Mouse (Mus musculus) kidney, adult 2 months (tissue): ENCODE measurements at regions not wholly inside any gene's neighbourhood (a gene's known extent, or its start where the extent isn't known, plus 50 kb on each side); places are given as distances from the start of the nearest gene placed in this dataset.

Experiments
- CTCF ChIP-seq: fragments of 200-500 bp; conservative IDR thresholded peaks from 2 replicates; pipeline ENCODE4 v1.5.1; 2011; ENCODE audit warnings: low read depth, mild to moderate bottlenecking, control low read depth, low read length, moderate library complexity, mixed read lengths; ENCODE audit not compliant: insufficient read depth, insufficient read length
- POLR2A ChIP-seq: fragments of 200-500 bp; IDR thresholded peaks from one replicate; pipeline ENCODE4 v1.6.1; 2011; ENCODE audit warnings: low read depth, low read length, control low read depth

DNA sequence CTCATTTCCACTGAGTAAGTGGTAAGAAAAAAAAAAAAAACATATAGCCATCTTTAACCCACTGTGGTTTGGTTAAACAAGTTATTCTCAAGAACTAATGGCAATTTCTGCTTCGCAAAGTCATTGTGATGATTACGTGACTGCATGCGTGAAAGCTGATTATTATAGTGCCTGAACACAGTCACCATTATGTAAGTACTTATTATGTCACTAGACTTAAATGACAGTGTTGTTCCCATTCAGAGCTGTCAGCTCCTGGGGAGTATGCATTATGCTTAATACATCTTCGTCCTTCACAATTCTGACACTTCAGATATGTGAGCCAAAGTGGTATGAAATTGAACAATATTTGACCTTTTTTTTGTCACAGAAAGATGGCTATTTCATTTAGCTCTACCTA lies 71.3 kb upstream of the Kcnd3 start:
- no peak for TF ChIP-seq CTCF
- no peak for TF ChIP-seq POLR2A
